Mouse (Mus musculus) hindbrain, embryonic 16.5 days (tissue): ENCODE data around the gene Fbxw9. TPM values are rescaled to one million over a fixed set of nuclear protein-coding genes. Genes with fewer than 3 reads are reported as not detected.

Experiments used
- ATAC-seq: fragments of 200-750 bp; cut with Nextera tagmentation; 2 replicates; pipeline ENCODE4 v1.8.0; 2017; ENCODE audit warnings: moderate TSS enrichment, moderate library complexity
- H3K27ac ChIP-seq: fragments of 300-500 bp; sonication (generic); 2 replicates; pipeline ENCODE4 v1.5.1; 2014; ENCODE audit warnings: low read depth, mild to moderate bottlenecking, control low read depth, low read length, moderate library complexity
- H3K27me3 ChIP-seq: fragments of 300-500 bp; sonication (generic); replicated peaks from 2 replicates; pipeline ENCODE4 v1.6.1; 2014; ENCODE audit warnings: low read length; ENCODE audit not compliant: control insufficient read depth, insufficient read depth
- H3K36me3 ChIP-seq: fragments of 300-500 bp; sonication (generic); 2 replicates; pipeline ENCODE4 v1.6.1; 2014; ENCODE audit warnings: mild to moderate bottlenecking, low read length, moderate library complexity, mixed read lengths; ENCODE audit not compliant: control insufficient read depth, insufficient read depth
- H3K4me1 ChIP-seq: fragments of 300-500 bp; sonication (generic); 2 replicates; pipeline ENCODE4 v1.6.1; 2014; ENCODE audit warnings: low read depth, low read length; ENCODE audit not compliant: control insufficient read depth, insufficient read depth
- H3K4me2 ChIP-seq: fragments of 300-500 bp; sonication (generic); 2 replicates; pipeline ENCODE4 v1.6.1; 2014; ENCODE audit warnings: mild to moderate bottlenecking, low read length, control low read depth, moderate library complexity
- H3K4me3 ChIP-seq: fragments of 300-500 bp; sonication (generic); 2 replicates; pipeline ENCODE4 v1.5.1; 2014; ENCODE audit warnings: mild to moderate bottlenecking, low read length, control low read depth, moderate library complexity
- H3K9ac ChIP-seq: fragments of 300-500 bp; sonication (generic); 2 replicates; pipeline ENCODE4 v1.6.1; 2014; ENCODE audit warnings: low read depth, mild to moderate bottlenecking, control low read depth, low read length, moderate library complexity
- H3K9me3 ChIP-seq: fragments of 300-500 bp; sonication (generic); 2 replicates; pipeline ENCODE4 v1.6.1; 2014; ENCODE audit warnings: mild to moderate bottlenecking, low read length, moderate library complexity; ENCODE audit not compliant: control insufficient read depth
- WGBS: fragments of 180-500 bp; shearing (Covaris S2); extraction: QIAGEN DNeasy Blood & Tissue Kit; methylation state at CpG from one replicate; pipeline ENCODE4 v1.1.7; 2014; 5-methylcytosine and 5-hydroxymethylcytosine counted together
- polyA plus RNA-seq: library from polyadenylated mRNA; unstranded; fragments of >200 nt; fragmentation: Nextera tagmentation; extraction: Ambion mirVana; gene quantifications from 2 replicates; pipeline ENCODE4 v1.2.1, GENCODE M21; 2015

Fbxw9 gene
- polyA plus RNA-seq, 1 experiment from 2014 or later, result 83.2 TPM

- Histone ChIP-seq H3K9ac (peak within 1 kb of the TSS; percentile 86), H3K36me3 (peaks cover 13% of the 10 kb centered on the region), H3K4me1 (peaks cover 34% of the 10 kb centered on the region), H3K27ac (peak within 1 kb of the TSS; percentile 70), H3K4me3 (peak within 1 kb of the TSS; percentile 90), H3K9me3 (no peaks in the 10 kb centered on the region), H3K4me2 (peak within 1 kb of the TSS; percentile 95), H3K27me3 (no peaks in the 10 kb centered on the region)
- WGBS, result 6% methylated on average over 30 of the region's 30 CpGs
- ATAC-seq, result peak; percentile 91
These were observed 34.5 kb upstream of the Fbxw9 start, which contains the start of gene Asna1 for GRCm38 (mm10) chr8:85025098-85025932. Gene Asna1, minus strand, starts transcription at chr8:85025281.

DNA sequence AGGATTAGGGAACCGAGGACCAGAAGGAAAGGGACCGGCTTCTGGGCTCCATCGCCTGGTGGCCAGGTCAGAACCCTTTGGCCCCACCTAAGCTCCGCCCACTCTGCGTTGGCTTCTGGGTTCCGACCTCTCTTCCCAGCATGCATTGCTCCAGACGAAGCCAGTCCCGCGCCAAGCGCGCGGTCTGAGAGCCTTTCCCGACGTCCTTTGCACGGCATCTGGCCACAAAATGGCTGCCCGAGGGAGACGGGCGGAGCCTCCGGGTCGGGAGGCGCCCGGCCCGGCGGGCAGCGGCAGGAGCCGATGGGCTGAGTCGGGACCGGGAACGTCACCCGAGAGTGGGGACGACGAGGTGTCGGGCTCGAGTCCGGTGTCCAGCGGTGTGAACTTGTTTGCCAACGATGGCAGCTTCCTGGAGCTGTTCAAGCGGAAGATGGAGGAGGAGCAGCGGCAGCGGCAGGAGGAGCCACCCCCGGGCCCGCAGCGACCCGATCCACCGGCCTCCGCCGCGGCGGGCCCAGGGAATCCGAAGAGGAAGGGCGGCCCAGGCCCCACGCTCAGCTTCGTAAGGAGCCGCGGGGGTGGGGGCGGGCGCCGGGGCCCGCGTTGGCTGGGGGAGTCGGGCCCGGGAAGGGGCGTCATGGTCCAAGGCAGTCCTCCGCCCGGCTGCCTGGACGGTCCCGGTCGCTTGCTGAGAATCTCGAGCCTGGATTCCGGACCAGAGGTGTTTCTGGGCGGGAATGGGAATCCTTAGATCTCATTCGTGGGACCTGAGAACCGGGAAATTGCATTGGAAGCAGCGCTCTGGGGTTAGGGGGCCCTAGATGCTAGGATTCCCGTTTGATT is 33.0 kb upstream of the Fbxw9 start, which contains the start of gene Trir:
Gene Trir, plus strand, starts transcription at position 154 of the 846 bp plus-strand sequence.
- 0% methylated on average over 72 of the region's 75 CpGs for WGBS
- Histone ChIP-seq H3K36me3 (peaks cover 21% of the 10 kb centered on the region), H3K27ac (peak within 1 kb of the TSS; percentile 95), H3K9ac (peak within 1 kb of the TSS; percentile 100), H3K27me3 (no peaks in the 10 kb centered on the region), H3K4me3 (peak within 1 kb of the TSS; percentile 100), H3K4me2 (peak within 1 kb of the TSS; percentile 95), H3K4me1 (peaks cover 34% of the 10 kb centered on the region), H3K9me3 (no peaks in the 10 kb centered on the region)
- peak; percentile 81 for ATAC-seq

- Histone ChIP-seq H3K9ac (peak overlapping the region; percentile 100), H3K4me2 (peak overlapping the region; percentile 95), H3K27me3 (no peaks in the 10 kb centered on the region), H3K4me3 (peak overlapping the region; percentile 100), H3K27ac (no peak overlapping the region), H3K4me1 (peaks cover 34% of the 10 kb centered on the region), H3K9me3 (no peaks in the 10 kb centered on the region), H3K36me3 (peaks cover 26% of the 10 kb centered on the region)
- WGBS, result under 1% methylated on average over 13 of the region's 13 CpGs
- ATAC-seq, result no peak
These were observed 32.4 kb upstream of the Fbxw9 start for GRCm38 (mm10) chr8:85027516-85027855.

DNA sequence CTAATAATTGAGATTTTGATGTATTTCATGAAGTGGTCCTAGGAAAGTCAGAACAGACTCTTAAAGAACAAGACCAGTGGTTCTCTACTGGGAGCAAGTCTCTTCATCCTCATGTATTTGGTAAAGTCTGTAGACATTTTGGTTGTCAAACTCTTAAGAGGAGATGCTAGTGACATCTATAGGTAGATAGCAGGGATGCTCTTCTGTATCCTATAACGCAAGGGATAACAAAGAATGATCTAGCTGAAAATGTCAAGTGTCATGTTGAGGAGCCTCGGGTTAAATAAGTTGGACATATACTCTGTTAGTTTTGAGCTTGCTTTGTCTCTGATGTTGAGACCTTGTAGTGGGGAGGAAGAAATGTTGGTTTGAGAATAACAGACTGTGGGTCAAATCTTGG is 31.9 kb upstream of the Fbxw9 start:
- Histone ChIP-seq H3K4me2 (peak overlapping the region; percentile 95), H3K9me3 (no peaks in the 10 kb centered on the region), H3K4me3 (peak overlapping the region; percentile 100), H3K36me3 (peaks cover 30% of the 10 kb centered on the region), H3K27ac (no peak overlapping the region), H3K27me3 (no peaks in the 10 kb centered on the region), H3K9ac (peak overlapping the region; percentile 100), H3K4me1 (peaks cover 34% of the 10 kb centered on the region)
- WGBS, result 18% methylated on average over 2 of the region's 2 CpGs
- ATAC-seq, result no peak

- no peak overlapping the region for H3K27ac ChIP-seq
- WGBS, result 94% methylated on average over 14 of the region's 14 CpGs
- no peak overlapping the region for H3K4me3 ChIP-seq
- no peaks in the 10 kb centered on the region for H3K9me3 ChIP-seq
- ATAC-seq, result no peak
- H3K9ac ChIP-seq, result no peak overlapping the region; the same call in 1 of the 2 replicates
- peaks cover 29% of the 10 kb centered on the region for H3K4me1 ChIP-seq
- peak overlapping the region; percentile 95; the same call in 1 of the 2 replicates for H3K4me2 ChIP-seq
- peaks cover 28% of the 10 kb centered on the region for H3K36me3 ChIP-seq
- H3K27me3 ChIP-seq, result no peaks in the 10 kb centered on the region
These were observed 30.6 kb upstream of the Fbxw9 start for GRCm38 (mm10) chr8:85029271-85029670.

DNA sequence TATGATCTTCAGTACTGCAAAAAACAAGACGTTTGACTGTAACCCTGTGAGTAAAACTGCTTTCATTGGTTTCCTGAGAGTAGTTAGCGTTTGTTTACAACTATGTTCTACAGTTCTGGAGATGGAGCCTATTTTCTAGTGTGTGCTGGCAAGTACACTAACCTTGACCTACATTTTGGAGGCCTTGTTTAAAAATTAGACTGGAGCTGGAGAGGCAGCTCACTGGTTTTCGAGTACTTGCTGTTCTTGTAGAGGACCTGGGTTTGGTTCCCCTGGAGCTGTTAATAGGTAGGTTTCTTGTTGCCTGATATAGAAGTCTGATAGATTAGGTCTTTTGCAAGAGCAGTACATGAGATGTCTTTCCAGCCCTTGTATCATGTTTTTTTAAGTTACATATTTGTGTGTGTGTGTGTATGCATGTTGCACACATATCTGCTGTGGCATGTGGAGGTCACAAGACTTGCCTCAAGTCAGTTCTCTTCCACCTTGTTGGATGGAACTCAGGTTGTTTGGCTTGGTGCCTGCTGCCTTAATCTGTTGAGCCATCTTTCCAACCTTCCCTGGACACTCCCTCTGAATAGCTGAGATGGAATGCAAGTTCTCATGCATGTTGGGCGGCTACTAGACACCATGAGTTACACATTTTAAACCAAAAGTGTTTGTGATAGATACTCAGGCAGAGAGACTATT is 27.1 kb upstream of the Fbxw9 start:
- no peak overlapping the region for H3K4me3 ChIP-seq
- no peak for ATAC-seq
- no peak overlapping the region for H3K4me2 ChIP-seq
- no peaks in the 10 kb centered on the region for H3K27me3 ChIP-seq
- no peaks in the 10 kb centered on the region for H3K9me3 ChIP-seq
- H3K9ac ChIP-seq, result no peak overlapping the region
- peaks cover 28% of the 10 kb centered on the region for H3K36me3 ChIP-seq
- H3K4me1 ChIP-seq, result peaks cover 28% of the 10 kb centered on the region
- WGBS, result 87% methylated on average over 4 of the region's 4 CpGs
- H3K27ac ChIP-seq, result no peak overlapping the region

DNA sequence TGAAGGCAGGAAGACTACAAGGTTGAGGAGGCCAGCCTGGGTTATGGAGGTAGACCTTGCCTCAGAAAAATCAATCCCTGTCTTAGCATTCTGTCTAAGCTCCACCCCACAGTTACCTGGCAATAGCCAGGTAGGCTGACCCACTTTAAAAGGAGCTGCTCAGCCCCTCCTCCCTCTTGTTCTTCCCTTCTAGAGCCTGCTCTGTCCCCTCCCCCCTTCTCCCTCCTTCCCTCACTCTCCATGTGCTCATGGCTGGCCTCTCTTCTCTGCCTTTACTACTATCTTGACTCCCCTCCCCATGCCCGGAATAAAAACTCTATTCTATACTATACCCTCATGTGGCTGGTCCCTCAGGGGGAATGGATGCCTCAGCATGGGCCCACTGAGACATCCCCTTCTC is 26.0 kb upstream of the Fbxw9 start:
- Histone ChIP-seq H3K4me2 (no peak overlapping the region), H3K4me3 (no peak overlapping the region), H3K9me3 (no peaks in the 10 kb centered on the region), H3K27me3 (no peaks in the 10 kb centered on the region), H3K36me3 (peaks cover 28% of the 10 kb centered on the region), H3K4me1 (peaks cover 24% of the 10 kb centered on the region), H3K9ac (no peak overlapping the region), H3K27ac (no peak overlapping the region)
- 72% methylated on average over 1 of the region's 1 CpGs for WGBS
- no peak for ATAC-seq

GRCm38 (mm10) chr8:85034764-85035163 is 25.1 kb upstream of the Fbxw9 start:
- H3K36me3 ChIP-seq, result peaks cover 25% of the 10 kb centered on the region
- H3K4me3 ChIP-seq, result peak overlapping the region; percentile 86
- peaks cover 24% of the 10 kb centered on the region for H3K4me1 ChIP-seq
- no peaks in the 10 kb centered on the region for H3K27me3 ChIP-seq
- peak overlapping the region; percentile 29; the same call in 1 of the 2 replicates for H3K9ac ChIP-seq
- H3K27ac ChIP-seq, result no peak overlapping the region
- peak overlapping the region; percentile 94 for H3K4me2 ChIP-seq
- 6% methylated on average over 12 of the region's 13 CpGs for WGBS
- no peaks in the 10 kb centered on the region for H3K9me3 ChIP-seq
- no peak for ATAC-seq
